ENCODE assay signal across 8 mouse cellular contexts in genomic region chr5:116023251-116023661, GRCm38 (mm10). TPM values are rescaled to one million over a fixed set of nuclear protein-coding genes. Genes with fewer than 3 reads are reported as not detected.
DNase-seq lines count a peak whose midpoint lies in the region; ATAC-seq and TF ChIP-seq lines count a peak whose summit lies in the region.

No protein-coding gene starts in this region.

- H3K9ac ChIP-seq in forebrain, embryonic 14.5 days (ENCODE audit: low read length), result peak overlapping the region; percentile 79

- no peak for ATAC-seq in G1E (ENCODE audit: extremely low read depth, insufficient number of reproducible peaks, low FRiP score, poor library complexity, severe bottlenecking)
- no peak for ATAC-seq in forebrain, embryonic 14.5 days

- no peak for TF ChIP-seq CTCF in G1E (IDR thresholded peaks at IDR 0.05; ENCODE audit: low read depth, low read length)

- peak overlapping the region; percentile 89 for H3K4me3 ChIP-seq in heart, embryonic 10.5 days
- peak overlapping the region; percentile 91 for H3K4me3 ChIP-seq in G1E (ENCODE audit: low read depth, low read length)
- peak overlapping the region; percentile 75 for H3K4me3 ChIP-seq in forebrain, embryonic 14.5 days (ENCODE audit: low read depth, low read length)

- no peaks in the 10 kb centered on the region for H3K9me3 ChIP-seq in heart, embryonic 10.5 days
- H3K9me3 ChIP-seq in G1E (replicated peaks), result no peaks in the 10 kb centered on the region
- H3K9me3 ChIP-seq in forebrain, embryonic 14.5 days (replicated peaks; ENCODE audit: control insufficient read depth, low read length), result no peaks in the 10 kb centered on the region

- 29% methylated on average over 8 of the region's 8 CpGs for WGBS in heart, embryonic 10.5 days
- 2% methylated on average over 8 of the region's 8 CpGs for WGBS in forebrain, embryonic 14.5 days

- peaks cover 34% of the 10 kb centered on the region for H3K36me3 ChIP-seq in heart, embryonic 10.5 days
- H3K36me3 ChIP-seq in G1E (replicated peaks), result peaks cover 51% of the 10 kb centered on the region
- H3K36me3 ChIP-seq in forebrain, embryonic 14.5 days (ENCODE audit: control insufficient read depth, insufficient read depth, low read length), result peaks cover 40% of the 10 kb centered on the region

- peaks cover 44% of the 10 kb centered on the region for H3K4me1 ChIP-seq in heart, embryonic 10.5 days
- H3K4me1 ChIP-seq in G1E (ENCODE audit: insufficient read depth, low read depth, low read length), result peaks cover 68% of the 10 kb centered on the region
- H3K4me1 ChIP-seq in forebrain, embryonic 14.5 days (ENCODE audit: control insufficient read depth, insufficient read depth, low read length), result peaks cover 7% of the 10 kb centered on the region

- H3K27ac ChIP-seq in heart, embryonic 10.5 days, result peak overlapping the region; percentile 94
- H3K27ac ChIP-seq in forebrain, embryonic 14.5 days (ENCODE audit: low read depth, low read length), result no peak overlapping the region

- H3K27me3 ChIP-seq in heart, embryonic 10.5 days (ENCODE audit: insufficient read depth, poor library complexity, severe bottlenecking), result no peaks in the 10 kb centered on the region
- H3K27me3 ChIP-seq in G1E (ENCODE audit: insufficient read depth, low read length), result no peaks in the 10 kb centered on the region
- no peaks in the 10 kb centered on the region for H3K27me3 ChIP-seq in forebrain, embryonic 14.5 days (replicated peaks; ENCODE audit: control insufficient read depth, insufficient read depth, low read length)

- H3K4me2 ChIP-seq in forebrain, embryonic 14.5 days (ENCODE audit: low read length), result peak overlapping the region; percentile 89

- DNase-seq in heart, embryonic 10.5 days (ENCODE audit: low spot score), result no peak
- DNase-seq in heart, adult 8-10 months (ENCODE audit: low spot score), result no peak
- DNase-seq in G1E (ENCODE audit: low spot score), result no peak
- peak; percentile 68 for DNase-seq in forebrain, embryonic 14.5 days (ENCODE audit: low spot score)
- DNase-seq in kidney, postnatal 10 days, result peak; percentile 59
- peak; percentile 21 for DNase-seq in lung, postnatal 10 days
- no peak for DNase-seq in thymus, postnatal 14 days
- DNase-seq in c-Kit-positive CD71-positive TER-119-positive erythroid progenitor cells, embryonic 14.5 days (ENCODE audit: low spot score), result no peak

RNA-seq across cellular contexts. Expression of gene Prkab1, which starts 1.1 kb away (rescaled TPM):
- polyA plus RNA-seq in heart, embryonic 10.5 days (2016; fragmentation: Nextera tagmentation; extraction: Ambion mirVana), result 69.3 and 74.1 TPM in 2 replicates
- total RNA-seq in heart, adult 8-10 months (2022), result 10 to 100 TPM; 43.4 to 62.6 (median 47.1) TPM
- total RNA-seq in G1E (2014; fragmentation: Nextera tagmentation), result 344 and 374 TPM in 2 replicates
- total RNA-seq in G1E (2017), result 221 and 232 TPM in 2 replicates
- 454 and 477 TPM in 2 replicates for polyA plus RNA-seq in G1E (2012)
- polyA plus RNA-seq in forebrain, embryonic 14.5 days (2014; fragmentation: Nextera tagmentation; extraction: Ambion mirVana), result 44.1 and 52.1 TPM in 2 replicates

RNA-seq across cellular contexts. Expression of gene Tmem233, which starts 59.8 kb away (rescaled TPM):
- polyA plus RNA-seq in heart, embryonic 10.5 days (2016; fragmentation: Nextera tagmentation; extraction: Ambion mirVana), result not detected in 2 replicates
- total RNA-seq in heart, adult 8-10 months (2022), result under 1 TPM in 1 of 4 experiments, not detected in 3; 0.14 TPM
- total RNA-seq in G1E (2014; fragmentation: Nextera tagmentation) (not detected in 2 replicates), G1E (2017) (0.06 and 0.16 TPM in 2 replicates)
- not detected in 2 replicates for polyA plus RNA-seq in G1E (2012)
- polyA plus RNA-seq in forebrain, embryonic 14.5 days (2014; fragmentation: Nextera tagmentation; extraction: Ambion mirVana), result not detected in 2 replicates

Comparison
In these comparisons a context has a peak if more than half of its experiments do, and no peak if none do; other contexts are left out.
1. DNase-seq: peak in forebrain, embryonic 14.5 days (single experiment), kidney, postnatal 10 days (single experiment) and lung, postnatal 10 days (single experiment); none in heart, embryonic 10.5 days (single experiment), heart, adult 8-10 months (single experiment), G1E (single experiment), thymus, postnatal 14 days (single experiment) and c-Kit-positive CD71-positive TER-119-positive erythroid progenitor cells, embryonic 14.5 days (single experiment).
2. Peak in every context shown above with its lines, with median percentiles within 50 percentile points of each other: H3K4me3 ChIP-seq.